Mouse (Mus musculus): Measurements from ENCODE around the gene Mettl5. TPM values are rescaled to one million over a fixed set of nuclear protein-coding genes. Genes with fewer than 3 reads are reported as not detected.

Mettl5 gene
- total and polyA plus RNA-seq, 2 experiments from 2014 or later: 10.2 to 34.1 TPM

GRCm38 (mm10) chr2:69862117-69862657 lies 23.2 kb downstream of the Mettl5 start:
- Histone ChIP-seq H3K9ac (replicated peaks; ENCODE audit: low read length, poor library complexity, severe bottlenecking) (peak overlapping the region; percentile 94), H3K4me3 (ENCODE audit: low read depth, low read length) (peak overlapping the region; percentile 100), H3K36me3 (ENCODE audit: insufficient read depth, low read length) (no peaks in the 10 kb centered on the region; the same call in 1 of the 2 replicates), H3K27me3 (ENCODE audit: insufficient read depth, low read length) (no peaks in the 10 kb centered on the region), H3K27ac (ENCODE audit: low read depth, low read length) (peak overlapping the region; percentile 90), H3K4me1 (ENCODE audit: insufficient read depth, low read length) (no peaks in the 10 kb centered on the region; the same call in 1 of the 2 replicates), H3K9me3 (ENCODE audit: low read length) (no peaks in the 10 kb centered on the region), H3K4me2 (ENCODE audit: low read depth, low read length, poor library complexity, severe bottlenecking) (peak overlapping the region; percentile 78)
- 4% methylated on average over 11 of the region's 13 CpGs for WGBS
- ATAC-seq (ENCODE audit: low FRiP score) (peak; percentile 3; the same call in 1 of the 2 replicates), DNase-seq (ENCODE audit: low spot score) (no peak)
- TF ChIP-seq CTCF (IDR thresholded peaks at IDR 0.05): no peak

- Histone ChIP-seq H3K4me1 (ENCODE audit: insufficient read depth, low read length) (no peaks in the 10 kb centered on the region; the same call in 1 of the 2 replicates), H3K27ac (ENCODE audit: low read depth, low read length) (peak within 1 kb of the TSS; percentile 90), H3K36me3 (ENCODE audit: insufficient read depth, low read length) (no peaks in the 10 kb centered on the region), H3K9ac (replicated peaks; ENCODE audit: low read length, poor library complexity, severe bottlenecking) (peak within 1 kb of the TSS; percentile 94), H3K27me3 (ENCODE audit: insufficient read depth, low read length) (no peaks in the 10 kb centered on the region), H3K9me3 (ENCODE audit: low read length) (no peaks in the 10 kb centered on the region), H3K4me3 (ENCODE audit: low read depth, low read length) (peak within 1 kb of the TSS; percentile 100), H3K4me2 (ENCODE audit: low read depth, low read length, poor library complexity, severe bottlenecking) (peak within 1 kb of the TSS; percentile 78)
- ATAC-seq (ENCODE audit: low FRiP score) (peak; percentile 98), DNase-seq (ENCODE audit: low spot score) (peak; percentile 95)
- no peak for TF ChIP-seq CTCF (IDR thresholded peaks at IDR 0.05)
- under 1% methylated on average over 53 of the region's 66 CpGs for WGBS
Measured at GRCm38 (mm10) chr2:69861485-69862091, 23.8 kb downstream of the Mettl5 start, which contains the start of gene Ssb. TSS of gene Ssb (plus strand) at chr2:69861562.

- no peaks in the 10 kb centered on the region; the same call in 1 of the 2 replicates for H3K4me1 ChIP-seq (ENCODE audit: insufficient read depth, low read length)
- DNase-seq (ENCODE audit: low spot score): no peak
- H3K9ac ChIP-seq (replicated peaks; ENCODE audit: low read length, poor library complexity, severe bottlenecking): peak overlapping the region; percentile 60
- no peaks in the 10 kb centered on the region for H3K9me3 ChIP-seq (ENCODE audit: low read length)
- peak overlapping the region; percentile 90 for H3K27ac ChIP-seq (ENCODE audit: low read depth, low read length)
- H3K36me3 ChIP-seq (ENCODE audit: insufficient read depth, low read length): no peaks in the 10 kb centered on the region
- H3K27me3 ChIP-seq (ENCODE audit: insufficient read depth, low read length): no peaks in the 10 kb centered on the region
- peak; percentile 67 for ATAC-seq (ENCODE audit: low FRiP score)
- H3K4me2 ChIP-seq (ENCODE audit: low read depth, low read length, poor library complexity, severe bottlenecking): peak overlapping the region; percentile 78
- H3K4me3 ChIP-seq (ENCODE audit: low read depth, low read length): peak overlapping the region; percentile 100
- no peak for TF ChIP-seq CTCF (IDR thresholded peaks at IDR 0.05)
- WGBS: 12% methylated on average over 13 of the region's 13 CpGs
Measured at GRCm38 (mm10) chr2:69860972-69861452, 24.4 kb downstream of the Mettl5 start.

- no peak for ATAC-seq (ENCODE audit: low FRiP score)
- no peak overlapping the region for H3K4me2 ChIP-seq (ENCODE audit: low read depth, low read length, poor library complexity, severe bottlenecking)
Measured at GRCm38 (mm10) chr2:69857882-69858281, 27.5 kb downstream of the Mettl5 start.

GRCm38 (mm10) chr2:69856392-69856791 lies 29.0 kb downstream of the Mettl5 start:
- H3K27me3 ChIP-seq (ENCODE audit: insufficient read depth, low read length): no peaks in the 10 kb centered on the region
- DNase-seq (ENCODE audit: low spot score) (no peak), ATAC-seq (ENCODE audit: low FRiP score) (no peak)
- TF ChIP-seq CTCF (IDR thresholded peaks at IDR 0.05): peak; percentile 15; the same call in 1 of the 2 replicates
- no peak overlapping the region for H3K27ac ChIP-seq (ENCODE audit: low read depth, low read length)
- WGBS: 70% methylated on average over 8 of the region's 8 CpGs
- H3K36me3 ChIP-seq (ENCODE audit: insufficient read depth, low read length): no peaks in the 10 kb centered on the region
- no peaks in the 10 kb centered on the region for H3K4me1 ChIP-seq (ENCODE audit: insufficient read depth, low read length)
- H3K4me3 ChIP-seq (ENCODE audit: low read depth, low read length): no peak overlapping the region
- H3K4me2 ChIP-seq (ENCODE audit: low read depth, low read length, poor library complexity, severe bottlenecking): no peak overlapping the region
- H3K9ac ChIP-seq (replicated peaks; ENCODE audit: low read length, poor library complexity, severe bottlenecking): no peak overlapping the region
- no peaks in the 10 kb centered on the region for H3K9me3 ChIP-seq (ENCODE audit: low read length)

More at GRCm38 (mm10) chr2:69857882-69858281, 27.5 kb downstream of the Mettl5 start:
- H3K27me3 ChIP-seq (ENCODE audit: insufficient read depth, low read length): no peaks in the 10 kb centered on the region
- TF ChIP-seq CTCF (IDR thresholded peaks at IDR 0.05): peak; percentile 37
- H3K36me3 ChIP-seq (ENCODE audit: insufficient read depth, low read length): no peaks in the 10 kb centered on the region
- DNase-seq (ENCODE audit: low spot score): no peak
- H3K4me3 ChIP-seq (ENCODE audit: low read depth, low read length): no peak overlapping the region
- whole genome bisulfite sequencing: 85% methylated on average over 1 of the region's 1 CpGs
- H3K27ac ChIP-seq (ENCODE audit: low read depth, low read length): no peak overlapping the region
- no peak overlapping the region for H3K9ac ChIP-seq (replicated peaks; ENCODE audit: low read length, poor library complexity, severe bottlenecking)
- H3K4me1 ChIP-seq (ENCODE audit: insufficient read depth, low read length): no peaks in the 10 kb centered on the region; the same call in 1 of the 2 replicates
- H3K9me3 ChIP-seq (ENCODE audit: low read length): no peaks in the 10 kb centered on the region
